Mouse (Mus musculus) olfactory bulb, adult 2 months (tissue): ENCODE measurements around the gene Tdo2. TPM values are rescaled to one million over a fixed set of nuclear protein-coding genes. Genes with fewer than 3 reads are reported as not detected.

Experiments used
- H3K27ac ChIP-seq: fragments of 200-500 bp; 2 replicates; pipeline ENCODE4 v1.5.1; 2012; ENCODE audit warnings: low read depth, low read length; ENCODE audit not compliant: insufficient read depth
- H3K4me1 ChIP-seq: fragments of 200-500 bp; 2 replicates; pipeline ENCODE4 v1.6.1; 2012; ENCODE audit warnings: low read length; ENCODE audit not compliant: control insufficient read depth, insufficient read depth
- H3K4me3 ChIP-seq: fragments of 200-500 bp; 2 replicates; pipeline ENCODE4 v1.5.1; 2012; ENCODE audit warnings: mild to moderate bottlenecking, low read depth, low read length, moderate library complexity; ENCODE audit not compliant: insufficient read depth
- CTCF ChIP-seq: fragments of 200-500 bp; IDR thresholded peaks from 2 replicates; pipeline ENCODE4 v1.5.1; 2012; ENCODE audit warnings: low read depth, mild to moderate bottlenecking, low read length, moderate library complexity; ENCODE audit not compliant: insufficient read depth
- POLR2A ChIP-seq: fragments of 200-500 bp; IDR thresholded peaks from 2 replicates; pipeline ENCODE4 v1.6.1; 2012; ENCODE audit warnings: mild to moderate bottlenecking, low read depth, low read length, moderate library complexity; ENCODE audit not compliant: insufficient read depth
- WGBS: fragments of 180-500 bp; shearing (Covaris S2); methylation state at CpG from one replicate; pipeline ENCODE4 v1.1.7; 2018; 5-methylcytosine and 5-hydroxymethylcytosine counted together
- polyA plus RNA-seq: library from polyadenylated mRNA; stranded (reverse); fragments of >200 nt; gene quantifications from 2 replicates; pipeline ENCODE4 v1.2.4, GENCODE M21; 2012; ENCODE audit warnings: low replicate concordance; ENCODE audit not compliant: missing spikeins, insufficient read depth, insufficient read length

The Tdo2 gene
- polyA plus RNA-seq, 1 experiment: not detected

DNA sequence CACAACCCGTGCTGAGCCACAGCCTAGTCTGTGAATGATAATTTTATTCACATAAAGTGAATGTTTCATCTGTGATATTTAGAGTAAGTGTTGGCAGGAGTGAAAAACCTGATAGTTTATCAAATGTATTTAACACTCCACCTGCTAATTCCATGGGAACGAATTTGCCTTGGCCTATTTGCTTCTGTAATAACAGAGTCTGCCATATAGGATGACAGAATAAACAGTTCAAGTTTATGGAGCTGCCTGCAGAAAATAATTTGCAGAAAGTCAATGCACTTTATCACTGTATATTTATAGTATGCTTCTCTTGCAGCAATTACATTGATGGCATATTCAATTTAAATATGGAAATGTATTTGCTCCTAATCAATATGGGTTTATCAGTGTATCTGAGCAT is 24.2 kb downstream of the Tdo2 start:
- H3K4me1 ChIP-seq: peaks cover 4% of the 10 kb centered on the region; the same call in 1 of the 2 replicates
- TF ChIP-seq POLR2A: no peak
- TF ChIP-seq CTCF: no peak
- H3K27ac ChIP-seq: no peak overlapping the region
- no peak overlapping the region for H3K4me3 ChIP-seq
- 55% methylated on average over 2 of the region's 2 CpGs for WGBS

DNA sequence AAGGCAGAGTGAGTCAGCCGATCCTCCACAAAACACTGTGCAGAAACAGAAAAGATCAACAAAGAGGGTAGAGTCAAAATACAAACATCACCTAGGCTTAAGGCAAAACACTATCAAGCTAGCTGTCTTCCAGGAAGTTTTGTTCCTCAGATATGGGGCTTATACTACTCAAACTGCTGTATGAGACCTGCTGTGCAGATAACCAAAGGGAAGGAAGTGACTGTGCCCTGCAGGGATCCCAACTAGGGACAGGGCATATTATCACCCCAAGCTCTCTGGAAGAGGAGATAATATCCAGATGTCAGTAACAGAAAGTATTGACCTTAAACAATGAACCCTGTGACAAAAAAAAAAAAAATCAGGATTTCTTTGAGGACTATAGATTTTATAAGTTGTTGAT is 27.0 kb downstream of the Tdo2 start:
- Histone ChIP-seq H3K4me3 (no peak overlapping the region), H3K4me1 (peaks cover 4% of the 10 kb centered on the region; the same call in 1 of the 2 replicates), H3K27ac (no peak overlapping the region)
- TF ChIP-seq CTCF: no peak
- no peak for TF ChIP-seq POLR2A
- 66% methylated on average over 1 of the region's 1 CpGs for WGBS

DNA sequence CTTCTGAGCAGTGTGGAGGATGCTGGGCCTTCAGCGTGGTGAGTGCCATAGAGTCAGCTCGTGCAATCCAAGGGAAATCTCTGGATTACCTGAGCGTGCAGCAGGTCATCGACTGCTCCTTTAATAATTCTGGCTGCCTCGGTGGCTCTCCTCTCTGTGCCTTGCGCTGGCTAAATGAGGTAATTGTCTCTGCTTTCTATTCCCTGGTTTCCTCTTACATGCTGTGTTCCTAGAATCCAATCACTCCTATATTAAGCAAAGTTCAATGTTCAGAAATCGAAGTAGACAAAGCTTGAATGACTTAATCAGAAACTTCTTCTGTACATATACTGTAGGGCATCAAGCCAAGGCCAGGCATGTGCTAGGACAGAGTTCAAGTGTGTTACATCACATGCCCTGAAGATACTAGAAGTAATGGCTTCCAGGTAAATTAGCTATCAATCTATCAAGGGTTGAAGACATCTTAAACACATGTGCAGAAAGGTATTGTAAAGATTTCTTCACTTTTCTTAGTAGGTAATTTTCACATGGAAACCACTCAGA is 31.1 kb downstream of the Tdo2 start:
- H3K4me1 ChIP-seq: peaks cover 2% of the 10 kb centered on the region; the same call in 1 of the 2 replicates
- 94% methylated on average over 7 of the region's 7 CpGs for WGBS
- TF ChIP-seq POLR2A (no peak), CTCF (no peak)
- H3K4me3 ChIP-seq: no peak overlapping the region
- H3K27ac ChIP-seq: no peak overlapping the region

DNA sequence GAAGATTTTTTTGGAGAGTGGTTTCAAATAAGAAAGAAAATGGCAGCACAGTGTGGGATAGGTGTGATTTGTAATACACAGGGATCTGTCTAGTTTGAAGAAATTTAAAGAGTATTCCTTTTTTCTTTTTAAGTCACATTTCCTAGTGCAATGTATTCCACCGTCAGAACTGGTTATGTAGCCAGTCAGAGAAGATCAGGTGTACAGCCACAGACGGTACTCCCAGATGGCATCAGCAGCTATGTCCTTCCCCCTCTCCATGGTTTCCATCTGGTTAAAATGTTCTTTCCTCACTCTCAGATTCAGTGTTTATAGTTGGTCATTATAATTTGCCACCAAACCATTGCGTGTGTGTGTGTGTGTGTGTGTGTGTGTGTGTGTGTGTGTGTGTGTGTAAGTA is 32.9 kb downstream of the Tdo2 start:
- Histone ChIP-seq H3K4me1 (peaks cover 2% of the 10 kb centered on the region; the same call in 1 of the 2 replicates), H3K4me3 (no peak overlapping the region), H3K27ac (no peak overlapping the region)
- WGBS: 93% methylated on average over 3 of the region's 3 CpGs
- no peak for TF ChIP-seq CTCF
- no peak for TF ChIP-seq POLR2A

DNA sequence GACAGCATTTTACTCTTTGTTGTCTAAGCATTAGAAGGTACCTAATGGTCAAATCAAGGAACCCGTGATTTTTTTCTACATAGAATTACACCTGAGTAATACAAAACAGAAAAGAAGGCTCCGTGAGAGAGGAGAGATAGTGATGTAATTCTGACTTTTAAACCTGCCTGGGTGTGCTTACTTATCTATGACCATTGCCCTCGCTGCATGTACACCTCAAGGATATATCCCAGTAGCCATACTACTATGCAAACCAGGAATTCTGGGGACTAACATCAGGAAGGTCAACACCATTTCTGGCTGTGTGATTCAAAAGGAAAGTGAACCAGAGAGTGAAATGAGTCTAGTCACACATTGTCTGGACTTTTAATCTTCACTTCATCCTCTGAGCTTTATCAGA is 33.7 kb downstream of the Tdo2 start:
- 95% methylated on average over 3 of the region's 3 CpGs for WGBS
- TF ChIP-seq POLR2A (no peak), CTCF (no peak)
- Histone ChIP-seq H3K4me1 (peaks cover 2% of the 10 kb centered on the region; the same call in 1 of the 2 replicates), H3K4me3 (no peak overlapping the region), H3K27ac (no peak overlapping the region)

DNA sequence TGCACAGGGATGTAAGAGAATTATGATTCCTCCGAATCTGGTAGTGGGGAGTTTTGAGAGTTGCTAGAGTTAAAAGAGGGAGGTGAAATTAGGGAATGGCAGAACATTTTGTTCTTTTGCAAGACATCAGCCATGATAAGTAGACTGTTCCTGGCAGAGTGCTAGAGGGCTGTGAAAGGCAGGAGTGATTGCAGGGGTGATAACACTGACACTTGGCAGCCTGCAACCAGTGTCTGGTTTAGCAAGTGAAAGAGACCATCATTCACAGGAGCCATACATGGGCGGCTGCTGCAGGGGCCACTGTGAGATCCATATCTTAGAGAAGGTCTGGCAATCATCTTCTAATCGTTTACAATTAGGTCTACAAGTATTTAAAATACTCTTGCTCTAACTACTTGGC is 37.1 kb downstream of the Tdo2 start:
- no peak for TF ChIP-seq CTCF
- no peak for TF ChIP-seq POLR2A
- 76% methylated on average over 3 of the region's 3 CpGs for WGBS
- no peak overlapping the region for H3K27ac ChIP-seq
- no peak overlapping the region for H3K4me3 ChIP-seq
- H3K4me1 ChIP-seq: peaks cover 2% of the 10 kb centered on the region; the same call in 1 of the 2 replicates

DNA sequence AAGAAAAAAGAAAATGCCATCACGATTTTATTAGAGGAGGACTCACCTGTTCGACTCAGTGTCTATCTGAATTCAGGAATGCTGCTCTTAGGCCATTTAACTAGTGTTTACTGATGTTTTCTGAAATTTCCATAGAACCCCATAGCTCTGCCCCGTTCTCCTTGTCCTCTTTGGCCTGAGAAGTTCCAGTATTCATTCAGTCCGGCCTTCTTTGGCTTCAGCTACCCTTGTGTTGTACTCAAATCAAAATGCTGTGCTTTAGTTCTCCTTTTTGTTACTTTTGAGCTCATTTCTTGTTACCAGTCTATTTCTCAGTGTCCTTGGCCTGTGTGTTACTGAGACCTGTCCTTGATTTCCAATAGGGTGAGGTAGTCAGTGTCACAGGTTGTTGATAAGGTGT is 42.7 kb downstream of the Tdo2 start:
- Histone ChIP-seq H3K4me3 (no peak overlapping the region), H3K4me1 (no peaks in the 10 kb centered on the region), H3K27ac (no peak overlapping the region)
- WGBS: 75% methylated on average over 4 of the region's 4 CpGs
- TF ChIP-seq POLR2A (no peak), CTCF (no peak)

DNA sequence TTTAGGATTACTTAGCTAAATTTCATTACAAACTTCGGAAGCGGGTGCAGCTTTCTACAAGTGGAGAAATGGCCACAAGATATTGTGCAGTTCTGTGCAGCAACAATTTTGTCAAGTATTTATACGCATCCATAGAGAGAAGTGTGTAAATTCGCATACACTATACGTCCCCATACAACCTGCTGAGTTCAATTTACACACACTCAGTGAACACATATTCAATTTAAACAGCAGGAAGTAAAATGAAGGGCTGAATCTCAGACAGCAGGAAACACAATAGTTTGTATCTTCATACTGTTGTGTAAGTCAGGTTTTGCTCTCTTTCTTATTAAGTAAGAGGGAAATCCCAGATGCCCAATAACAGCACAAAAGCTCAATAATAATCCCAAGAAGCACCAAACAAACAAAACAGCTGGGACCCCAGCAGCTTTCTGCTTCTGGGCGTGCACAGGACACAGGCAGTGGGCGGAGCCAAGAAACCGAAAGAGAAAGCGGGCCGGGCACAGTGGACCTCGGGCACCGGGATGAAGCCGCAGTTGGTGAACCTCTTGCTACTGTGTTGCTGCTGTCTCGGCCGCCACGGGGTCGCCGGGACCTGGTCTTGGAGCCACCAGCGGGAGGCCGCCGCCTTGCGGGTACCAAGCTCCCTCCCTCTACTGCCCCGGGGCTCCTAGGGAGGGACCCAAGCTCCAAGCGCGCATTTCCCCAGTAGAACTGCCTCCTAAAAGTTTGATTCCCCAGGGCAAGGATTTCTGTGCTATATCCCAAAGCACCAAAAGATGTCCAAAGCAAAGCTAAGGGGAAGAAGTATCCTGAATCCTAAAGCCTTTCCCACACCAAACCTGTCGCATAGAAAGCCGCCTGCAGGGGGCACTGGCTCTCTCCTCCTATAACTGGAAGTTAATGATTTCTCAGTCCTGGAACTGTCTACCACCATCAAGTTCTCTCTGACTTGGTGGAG is 43.6 kb downstream of the Tdo2 start, which contains the start of gene Ctso:
Gene Ctso, plus strand, starts transcription at position 461 of the 961 bp plus-strand sequence.
- WGBS: 6% methylated on average over 27 of the region's 27 CpGs
- peak within 1 kb of the TSS; percentile 72 for H3K4me3 ChIP-seq
- H3K27ac ChIP-seq: peak within 1 kb of the TSS; percentile 70
- TF ChIP-seq POLR2A: no peak
- peak; percentile 51; the same call in 1 of the 2 replicates for TF ChIP-seq CTCF
- H3K4me1 ChIP-seq: no peaks in the 10 kb centered on the region

DNA sequence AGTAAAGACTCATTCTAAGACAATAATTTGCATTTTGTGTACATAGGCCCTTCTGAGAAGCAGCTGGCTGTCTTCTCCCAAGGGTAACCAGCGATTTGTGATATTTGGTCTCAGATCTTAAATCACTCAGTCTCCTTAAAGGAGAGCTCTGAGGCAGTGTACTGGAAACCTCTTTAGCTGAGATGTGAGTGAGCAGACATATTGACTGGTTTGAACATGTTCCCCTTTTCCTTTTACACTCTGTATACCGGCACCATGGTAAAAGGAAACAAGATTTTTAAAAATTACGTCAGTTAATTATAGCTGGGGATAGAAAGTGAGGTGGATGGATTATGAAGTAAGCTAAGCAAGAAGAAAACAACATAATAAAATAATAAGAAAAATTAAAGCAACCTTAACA is 44.3 kb downstream of the Tdo2 start:
- WGBS: 47% methylated on average over 3 of the region's 3 CpGs

More for the DNA sequence above, 44.3 kb downstream of the Tdo2 start:
- peaks cover 3% of the 10 kb centered on the region; the same call in 1 of the 2 replicates for H3K4me1 ChIP-seq
- TF ChIP-seq CTCF (no peak), POLR2A (no peak)
- H3K4me3 ChIP-seq: no peak overlapping the region
- no peak overlapping the region for H3K27ac ChIP-seq
